Mouse (Mus musculus): Measurements from ENCODE around the gene Gpr25.

The Gpr25 gene

GRCm38 (mm10) chr1:136260635-136261238, at the start of gene Gpr25:
Gene Gpr25 (minus strand): TSS chr1:136260873.
- DNase-seq (ENCODE audit: low read depth, low spot score), result no peak

GRCm38 (mm10) chr1:136309193-136309592, 48.5 kb upstream of the Gpr25 start:
- DNase-seq (ENCODE audit: low read depth, low spot score), result no peak

GRCm38 (mm10) chr1:136306424-136306823, 45.8 kb upstream of the Gpr25 start:
- no peak for DNase-seq (ENCODE audit: low read depth, low spot score)

- DNase-seq (ENCODE audit: low read depth, low spot score), result no peak
Measured at GRCm38 (mm10) chr1:136293961-136294360, 33.3 kb upstream of the Gpr25 start.

DNA sequence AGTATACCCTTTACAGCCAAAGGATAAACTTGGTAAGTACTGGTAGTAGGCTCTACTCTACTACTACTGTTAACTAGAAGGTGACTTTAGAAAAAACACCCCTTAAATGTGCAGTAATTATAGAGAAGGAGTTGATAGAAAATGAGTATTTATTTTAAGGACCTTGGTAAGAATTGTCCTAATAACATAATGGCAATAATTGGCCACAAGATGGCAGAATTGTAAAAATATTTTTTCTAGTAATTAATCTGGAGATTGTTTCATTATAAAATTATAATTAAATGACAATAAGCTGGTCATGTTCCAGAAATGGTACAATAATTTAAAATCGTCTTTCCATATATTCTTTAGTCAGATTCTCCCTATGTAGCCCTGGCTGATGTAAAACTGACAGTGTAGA, 29.1 kb upstream of the Gpr25 start:
- DNase-seq (ENCODE audit: low read depth, low spot score), result no peak

DNA sequence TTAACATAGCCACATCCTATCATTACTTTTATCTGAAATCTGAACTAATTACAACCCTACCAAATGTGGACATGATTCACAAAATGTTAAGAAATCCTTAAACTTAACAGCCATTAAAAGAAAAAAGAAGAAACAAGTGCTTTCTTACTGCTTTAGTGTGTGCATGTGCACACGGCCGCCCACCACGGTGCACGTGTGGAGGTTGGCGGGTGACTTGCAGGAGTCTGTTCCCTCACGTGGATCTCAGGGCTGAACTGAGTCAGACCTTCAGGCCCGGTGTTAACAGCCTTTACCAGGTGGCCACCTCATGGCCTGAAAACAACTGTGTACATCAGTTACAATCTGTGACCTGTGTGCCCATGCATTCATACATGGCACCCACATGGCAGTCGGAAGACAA, 16.7 kb upstream of the Gpr25 start:
- DNase-seq (ENCODE audit: low read depth, low spot score), result no peak

DNA sequence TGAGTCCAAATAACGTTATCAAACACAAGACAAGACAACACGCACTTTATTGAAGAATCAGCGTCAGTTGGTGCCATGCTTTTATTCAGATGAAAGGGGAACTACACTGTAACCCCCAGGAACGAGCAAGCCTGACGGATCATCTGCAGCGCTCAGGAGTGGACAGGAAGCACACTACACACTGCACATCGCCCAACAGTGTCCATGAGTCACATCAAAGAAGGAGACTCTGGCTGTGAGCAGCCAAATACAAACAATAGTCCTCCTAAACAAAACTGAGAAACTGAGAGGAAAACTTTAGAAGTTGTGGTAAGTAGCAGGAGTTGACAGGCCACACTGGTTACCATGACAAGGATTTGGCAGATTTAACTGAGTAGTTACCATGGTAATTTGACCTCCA, 7.6 kb upstream of the Gpr25 start:
- DNase-seq (ENCODE audit: low read depth, low spot score), result no peak

GRCm38 (mm10) chr1:136266127-136266526, 5.5 kb upstream of the Gpr25 start:
- DNase-seq (ENCODE audit: low read depth, low spot score), result no peak

DNA sequence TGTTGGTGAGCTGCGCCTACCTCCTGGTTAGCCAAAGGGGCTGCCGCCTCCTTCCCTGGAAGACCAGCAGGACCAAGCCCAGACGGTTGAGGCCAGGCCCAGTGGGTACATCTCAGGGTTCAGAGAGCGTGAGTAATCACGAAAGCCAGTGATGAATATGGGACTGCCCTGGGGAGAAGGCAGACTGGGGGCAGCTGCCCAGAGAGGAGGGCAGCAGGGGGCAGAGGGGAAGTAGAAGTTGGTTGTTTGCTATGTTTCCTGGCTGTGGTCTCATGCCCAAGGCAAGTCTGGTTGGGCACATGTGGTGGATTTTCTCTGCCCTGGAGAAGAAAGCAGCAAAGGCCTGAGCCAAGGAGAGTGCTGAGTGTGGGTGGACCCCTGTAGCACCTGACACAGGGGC, 2.7 kb upstream of the Gpr25 start:
- DNase-seq (ENCODE audit: low read depth, low spot score), result no peak

DNA sequence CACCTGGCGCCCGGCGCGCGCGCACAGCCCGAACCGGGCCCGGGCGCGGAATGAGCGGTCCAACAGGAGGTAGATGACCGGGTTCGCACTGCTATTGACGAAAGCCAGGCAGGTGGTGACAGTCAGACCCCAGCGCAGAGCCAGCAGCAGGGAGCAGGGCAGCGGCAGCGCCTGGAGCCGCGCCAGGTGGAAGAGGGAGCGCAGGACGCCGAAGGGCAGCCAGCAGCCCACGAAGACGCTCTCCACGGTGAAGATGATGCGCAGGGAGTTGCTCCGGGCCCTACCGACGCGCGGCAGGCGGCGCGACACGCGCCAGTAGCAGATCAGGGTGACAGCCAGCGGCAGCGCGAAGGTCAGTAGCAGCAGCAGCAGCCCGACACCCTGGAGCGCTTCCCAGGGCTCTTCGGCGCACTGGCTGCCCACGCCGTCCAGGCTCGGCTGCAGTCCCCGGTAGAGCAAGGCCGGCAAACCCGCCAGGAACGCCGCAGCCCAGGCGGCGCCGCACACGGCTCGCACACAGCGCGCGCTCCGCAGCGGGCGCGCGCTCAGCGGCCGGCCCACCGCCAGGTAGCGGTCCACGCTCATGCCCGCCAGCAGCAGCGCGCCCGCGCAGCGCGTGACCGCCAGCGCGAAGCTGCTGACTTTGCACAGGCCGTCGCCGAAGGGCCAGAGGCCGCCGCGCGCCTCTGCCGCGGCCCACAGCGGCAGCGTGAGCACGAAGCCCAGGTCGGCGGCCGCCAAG, 609 bp downstream of the Gpr25 start:
- no peak for DNase-seq (ENCODE audit: low read depth, low spot score)

- no peak for DNase-seq (ENCODE audit: low read depth, low spot score)
Measured at GRCm38 (mm10) chr1:136259543-136259892, 1.2 kb downstream of the Gpr25 start.

DNA sequence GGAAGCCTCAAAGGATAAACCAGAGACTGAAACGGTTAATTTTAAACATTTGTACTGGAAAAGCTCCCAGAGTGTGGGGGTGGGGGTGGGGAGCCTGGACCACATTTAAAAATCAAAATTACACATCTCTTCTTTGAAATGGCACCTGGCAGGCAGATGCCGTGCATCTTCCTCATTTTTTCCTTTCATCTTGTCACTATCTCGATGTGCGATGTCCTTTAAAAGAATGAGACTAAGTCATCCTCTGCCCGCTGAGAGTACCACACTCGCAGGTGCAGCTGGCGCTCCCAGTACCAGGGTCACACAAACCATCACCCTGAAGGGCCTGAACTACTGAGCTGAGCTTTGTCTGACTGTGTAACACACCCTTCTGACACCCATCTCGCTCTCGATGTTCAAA, 2.2 kb downstream of the Gpr25 start:
- no peak for DNase-seq (ENCODE audit: low read depth, low spot score)

DNA sequence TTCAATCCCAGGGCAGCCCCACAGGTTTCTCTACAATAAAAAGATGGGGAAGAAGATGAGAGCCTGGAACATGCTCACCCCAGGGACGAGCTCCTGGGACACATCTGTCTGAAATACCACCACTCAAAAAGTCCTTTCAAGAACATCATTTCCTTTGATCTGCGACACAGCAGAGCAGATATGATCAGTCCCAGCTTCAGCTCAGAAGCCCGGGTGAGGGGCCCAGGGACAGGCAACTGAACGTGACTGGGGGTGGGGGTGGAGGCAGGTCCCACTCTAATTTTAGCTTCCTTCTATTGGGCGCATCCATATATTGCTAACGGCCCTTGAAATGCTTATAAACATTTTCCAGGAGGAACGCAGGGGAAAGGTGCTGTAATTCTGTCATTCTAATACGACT, 5.0 kb downstream of the Gpr25 start:
- no peak for DNase-seq (ENCODE audit: low read depth, low spot score)

GRCm38 (mm10) chr1:136255174-136255573, 5.5 kb downstream of the Gpr25 start:
- DNase-seq (ENCODE audit: low read depth, low spot score), result no peak

- DNase-seq (ENCODE audit: low read depth, low spot score), result no peak
Measured at GRCm38 (mm10) chr1:136254503-136255065, 6.1 kb downstream of the Gpr25 start.

DNA sequence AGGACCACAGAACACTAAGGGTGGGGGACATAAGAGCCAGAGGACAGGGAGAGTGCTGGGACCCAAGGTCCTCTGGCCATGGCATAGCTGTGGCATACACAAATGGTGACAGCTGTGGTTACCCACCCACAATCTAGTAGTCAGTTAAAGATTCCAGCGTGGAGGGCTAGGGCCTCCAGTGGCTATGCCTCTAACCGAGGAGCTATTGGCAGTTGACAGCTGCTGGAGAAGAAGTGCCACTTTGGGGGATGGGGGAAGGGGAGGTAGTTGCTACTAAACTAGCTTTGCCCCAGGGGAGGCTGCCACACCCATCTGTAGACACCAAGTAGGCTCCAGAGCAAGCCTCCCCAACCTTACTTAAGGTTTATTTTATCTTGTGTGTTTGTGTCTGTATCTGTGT, 7.2 kb downstream of the Gpr25 start:
- DNase-seq (ENCODE audit: low read depth, low spot score), result no peak

DNA sequence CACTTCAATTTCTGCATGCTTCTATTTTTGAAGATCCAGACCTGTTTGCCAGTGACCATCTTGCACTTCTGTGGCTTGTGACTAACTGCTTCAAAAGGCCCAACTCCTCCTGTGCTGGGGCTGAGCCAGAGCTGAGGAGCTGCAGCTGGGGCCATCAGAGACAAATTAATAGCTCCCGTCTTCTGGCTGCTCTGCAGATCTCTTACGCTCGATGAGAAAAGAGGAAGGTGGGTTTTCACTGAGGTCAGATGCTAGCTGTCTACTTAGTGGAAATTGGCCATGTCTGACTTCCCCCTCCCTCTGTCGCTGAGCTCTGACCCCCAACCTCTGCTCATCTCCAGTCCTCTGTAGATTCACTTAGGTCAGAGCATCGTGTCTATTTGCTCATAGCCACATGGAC, 11.0 kb downstream of the Gpr25 start:
- DNase-seq (ENCODE audit: low read depth, low spot score), result no peak

DNA sequence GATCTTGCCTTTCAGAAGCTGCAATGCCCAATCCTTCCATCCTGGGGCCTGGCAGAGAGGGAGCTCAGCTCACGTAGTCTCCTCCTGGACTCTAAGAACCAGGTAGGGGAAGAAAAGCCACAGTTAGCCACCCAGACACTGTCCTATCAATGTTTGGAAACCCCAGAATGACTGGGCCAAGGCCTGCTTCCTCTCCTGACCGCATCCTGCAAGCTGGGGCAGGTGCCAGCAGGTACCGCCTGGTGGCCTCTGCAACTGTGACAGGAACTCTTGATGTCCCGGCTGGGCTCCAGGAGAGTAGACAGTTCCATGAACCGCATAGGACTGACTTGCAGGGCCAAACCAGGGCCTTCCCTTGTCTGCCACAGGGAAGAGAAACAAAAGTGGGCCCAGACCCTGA, 13.3 kb downstream of the Gpr25 start:
- no peak for DNase-seq (ENCODE audit: low read depth, low spot score)

DNA sequence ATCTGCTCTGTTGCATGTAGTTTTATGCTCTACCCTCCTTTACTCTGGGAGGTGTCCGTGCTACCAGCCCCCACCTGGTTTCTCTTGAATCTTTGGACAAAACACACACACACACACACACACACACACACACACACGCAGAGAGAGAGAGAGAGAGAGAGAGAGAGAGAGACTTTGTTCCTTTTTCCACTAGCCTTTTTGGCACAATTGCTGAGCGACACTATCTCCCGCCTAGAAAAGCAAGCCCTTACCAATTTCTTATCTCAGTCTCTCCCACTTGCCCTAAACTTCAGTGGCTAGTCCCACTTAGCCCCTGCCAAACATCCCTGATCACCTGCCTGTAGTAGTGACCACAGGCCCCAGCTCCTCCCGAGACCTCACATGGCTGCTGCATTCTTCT, 16.2 kb downstream of the Gpr25 start:
- DNase-seq (ENCODE audit: low read depth, low spot score), result no peak

- no peak for DNase-seq (ENCODE audit: low read depth, low spot score)
Measured at GRCm38 (mm10) chr1:136241801-136242200, 18.9 kb downstream of the Gpr25 start.

- no peak for DNase-seq (ENCODE audit: low read depth, low spot score)
Measured at GRCm38 (mm10) chr1:136238495-136238894, 22.2 kb downstream of the Gpr25 start.

GRCm38 (mm10) chr1:136234595-136235092, 26.0 kb downstream of the Gpr25 start:
- DNase-seq (ENCODE audit: low read depth, low spot score), result no peak
